ENCODE assay signal across 8 mouse cellular contexts in genomic region chr19:5425906-5426565, GRCm38 (mm10). TPM values are rescaled to one million over a fixed set of nuclear protein-coding genes. Genes with fewer than 3 reads are reported as not detected.
A peak's percentile ranks its signal among the peaks of the same experiment; 100 is the strongest.
DNase-seq lines count a peak whose midpoint lies in the region; TF ChIP-seq lines count a peak whose summit lies in the region.

No protein-coding gene starts in this region.

- peaks cover 24% of the 10 kb centered on the region for H3K36me3 ChIP-seq in small intestine, adult 2 months (ENCODE audit: control insufficient read depth, insufficient read depth, low read length)

- H3K27me3 ChIP-seq in small intestine, adult 2 months (ENCODE audit: control insufficient read depth, insufficient read depth, low read length) = no peaks in the 10 kb centered on the region

- peak; percentile 97 for DNase-seq in heart, adult 11 months
- no peak for DNase-seq in heart, adult 9 months (ENCODE audit: low spot score in 2 of 2)
- peak; percentile 30 for DNase-seq in thymus, postnatal 14 days
- no peak for DNase-seq in thymus, adult 18-20 months
- DNase-seq in kidney, postnatal 10 days = peak; percentile 44
- no peak for DNase-seq in adrenal gland, postnatal 14 days
- DNase-seq in spleen, postnatal 10 days (ENCODE audit: low spot score in 2 of 2) = no peak

- no peak for TF ChIP-seq CTCF in small intestine, adult 2 months (IDR thresholded peaks at IDR 0.05; ENCODE audit: extremely low read depth, insufficient read length, insufficient replicate concordance, low read depth, low read length)

- 77% methylated on average over 18 of the region's 18 CpGs for WGBS in small intestine, adult 2 months

- peaks cover 17% of the 10 kb centered on the region for H3K4me1 ChIP-seq in small intestine, adult 2 months (ENCODE audit: control insufficient read depth, insufficient read depth, insufficient read length, low read length)

- TF ChIP-seq POLR2A in small intestine, adult 2 months (IDR thresholded peaks at IDR 0.05; ENCODE audit: low read depth, low read length) = no peak

- peak overlapping the region; percentile 89; the same call in 1 of the 2 replicates for H3K27ac ChIP-seq in small intestine, adult 2 months (ENCODE audit: insufficient read depth, low read depth, low read length)

- peak overlapping the region; percentile 79 for H3K4me3 ChIP-seq in small intestine, adult 2 months (ENCODE audit: low read depth, low read length)

RNA-seq across cellular contexts. Expression of gene AI837181, which starts 1.1 kb away (rescaled TPM):
- 41.8 and 76.3 TPM in 2 replicates for polyA plus RNA-seq in small intestine, adult 2 months (2012; rRNA removed)
- total RNA-seq in adrenal gland, postnatal 14 days (2021) = 36.8 and 45.1 TPM in 2 replicates

RNA-seq across cellular contexts. Expression of gene Drap1, which starts 1.3 kb away (rescaled TPM):
- 32.9 and 63.2 TPM in 2 replicates for polyA plus RNA-seq in small intestine, adult 2 months (2012; rRNA removed)
- total RNA-seq in adrenal gland, postnatal 14 days (2021) = 210 and 236 TPM in 2 replicates

RNA-seq across cellular contexts. Expression of gene Fosl1, which starts 21.3 kb away (rescaled TPM):
- polyA plus RNA-seq in small intestine, adult 2 months (2012; rRNA removed) = 0.91 and 2.6 TPM in 2 replicates
- 0.98 and 1.1 TPM in 2 replicates for total RNA-seq in adrenal gland, postnatal 14 days (2021)

RNA-seq across cellular contexts. Expression of gene Tsga10ip, which starts 23.7 kb away (rescaled TPM):
- 1.4 and 8.3 TPM in 2 replicates for polyA plus RNA-seq in small intestine, adult 2 months (2012; rRNA removed)
- not detected in 2 replicates for total RNA-seq in adrenal gland, postnatal 14 days (2021)

RNA-seq across cellular contexts. Expression of gene Ccdc85b, which starts 31.7 kb away (rescaled TPM):
- polyA plus RNA-seq in small intestine, adult 2 months (2012; rRNA removed) = 3.3 and 4.4 TPM in 2 replicates
- 8.8 and 11.2 TPM in 2 replicates for total RNA-seq in adrenal gland, postnatal 14 days (2021)

Comparison
In these comparisons a context has a peak if more than half of its experiments do, and no peak if none do; other contexts are left out.
1. DNase-seq: peak in heart, adult 11 months (single experiment), thymus, postnatal 14 days (single experiment) and kidney, postnatal 10 days (single experiment); none in heart, adult 9 months (0 of 2), thymus, adult 18-20 months (0 of 2), adrenal gland, postnatal 14 days (single experiment) and spleen, postnatal 10 days (0 of 2).